Mouse (Mus musculus): Measurements from ENCODE around the gene Olfr1451. TPM values are rescaled to one million over a fixed set of nuclear protein-coding genes. Genes with fewer than 3 reads are reported as not detected.
"Not testable (repeated sequence)": the region's sequence is repeated elsewhere in the genome, so short reads cannot be mapped to it uniquely, and the experiment has no call there.

Olfr1451 gene
- polyA plus RNA-seq (2012; rRNA removed): not detected in 2 replicates

GRCm38 (mm10) chr19:12994714-12995113 lies at the start of gene Olfr1451:
TSS of gene Olfr1451 (plus strand) at chr19:12995014.
- DNase-seq (ENCODE audit: low spot score): no peak

- DNase-seq (ENCODE audit: low spot score): no peak
Measured at GRCm38 (mm10) chr19:12949958-12950357, 44.9 kb upstream of the Olfr1451 start, which contains the start of gene Olfr1450. TSS of gene Olfr1450 (plus strand) at chr19:12950258.

GRCm38 (mm10) chr19:12970082-12970481 lies 24.7 kb upstream of the Olfr1451 start:
- not testable (repeated sequence) for DNase-seq (ENCODE audit: low spot score)

- DNase-seq (ENCODE audit: low spot score): not testable (repeated sequence)
Measured at GRCm38 (mm10) chr19:12992316-12992715, 2.5 kb upstream of the Olfr1451 start.

- no peak for DNase-seq (ENCODE audit: low spot score)
Measured at GRCm38 (mm10) chr19:13028227-13028626, 33.4 kb downstream of the Olfr1451 start, which contains the start of gene Olfr1453. TSS of gene Olfr1453 (minus strand) at chr19:13028327.

Other genes with a start within 250 kb of the Olfr1451 start
- 1.8 and 2.9 TPM in 2 replicates for gene Cntf, start 229.4 kb upstream of the Olfr1451 start, polyA plus RNA-seq (2012; rRNA removed)
- 37.0 and 44.0 TPM in 2 replicates for gene Zfp91, start 198.9 kb upstream of the Olfr1451 start, polyA plus RNA-seq (2012; rRNA removed)
- gene Lpxn, start 198.8 kb upstream of the Olfr1451 start, polyA plus RNA-seq (2012; rRNA removed): 4.3 and 5.1 TPM in 2 replicates
- gene Gm5244, start 148.3 kb upstream of the Olfr1451 start, polyA plus RNA-seq (2012; rRNA removed): not detected in 2 replicates
- gene Olfr1444, start 137.7 kb upstream of the Olfr1451 start, polyA plus RNA-seq (2012; rRNA removed): not detected in 2 replicates
- not detected in 2 replicates for gene Olfr1445, start 111.2 kb upstream of the Olfr1451 start, polyA plus RNA-seq (2012; rRNA removed)
- gene Olfr1446, start 101.5 kb upstream of the Olfr1451 start, polyA plus RNA-seq (2012; rRNA removed): not detected in 2 replicates
- gene Olfr1447, start 91.3 kb upstream of the Olfr1451 start, polyA plus RNA-seq (2012; rRNA removed): not detected in 2 replicates
- gene Olfr1448, start 70.6 kb upstream of the Olfr1451 start, polyA plus RNA-seq (2012; rRNA removed): not detected in 2 replicates
- gene Olfr1449, start 64.2 kb upstream of the Olfr1451 start, polyA plus RNA-seq (2012; rRNA removed): not detected in 2 replicates
- gene Olfr1450, start 44.8 kb upstream of the Olfr1451 start, polyA plus RNA-seq (2012; rRNA removed): not detected in 2 replicates
- not detected in 2 replicates for gene Olfr1453, start 33.3 kb downstream of the Olfr1451 start, polyA plus RNA-seq (2012; rRNA removed)
- not detected in 2 replicates for gene Olfr1454, start 65.6 kb downstream of the Olfr1451 start, polyA plus RNA-seq (2012; rRNA removed)
- gene Olfr1457, start 102.9 kb downstream of the Olfr1451 start, polyA plus RNA-seq (2012; rRNA removed): not detected in 2 replicates
- gene Olfr1458, start 111.8 kb downstream of the Olfr1451 start, polyA plus RNA-seq (2012; rRNA removed): not detected in 2 replicates
- gene Olfr1459, start 154.5 kb downstream of the Olfr1451 start, polyA plus RNA-seq (2012; rRNA removed): not detected in 2 replicates
- gene Olfr1461, start 168.0 kb downstream of the Olfr1451 start, polyA plus RNA-seq (2012; rRNA removed): not detected in 2 replicates
- gene Olfr1462, start 190.7 kb downstream of the Olfr1451 start, polyA plus RNA-seq (2012; rRNA removed): not detected in 2 replicates
- not detected in 2 replicates for gene Olfr1463, start 236.3 kb downstream of the Olfr1451 start, polyA plus RNA-seq (2012; rRNA removed)

All from urinary bladder, adult 2 months (tissue).